Mouse (Mus musculus) embryonic facial prominence, embryonic 10.5 days (tissue): Measurements from ENCODE around the gene F5. TPM values are rescaled to one million over a fixed set of nuclear protein-coding genes. Genes with fewer than 3 reads are reported as not detected.

Source experiments
- DNase-seq: peaks from one replicate; pipeline ENCODE4 v3.0.0-alpha.2; 2017; ENCODE audit warnings: low spot score
- H3K27ac ChIP-seq: fragments of 300-500 bp; sonication (generic); replicated peaks from 2 replicates; pipeline ENCODE4 v1.5.1; 2016; ENCODE audit warnings: mild to moderate bottlenecking
- H3K27me3 ChIP-seq: fragments of 300-500 bp; sonication (generic); replicated peaks from 2 replicates; pipeline ENCODE4 v1.6.1; 2016; ENCODE audit warnings: low read depth, mild to moderate bottlenecking; ENCODE audit not compliant: poor library complexity, severe bottlenecking
- H3K36me3 ChIP-seq: fragments of 300-500 bp; sonication (generic); replicated peaks from 2 replicates; pipeline ENCODE4 v1.6.1; 2016; ENCODE audit warnings: mild to moderate bottlenecking, moderate library complexity
- H3K4me1 ChIP-seq: fragments of 300-500 bp; sonication (generic); 2 replicates; pipeline ENCODE4 v1.6.1; 2016
- H3K4me3 ChIP-seq: fragments of 300-500 bp; sonication (generic); 2 replicates; pipeline ENCODE4 v1.5.1; 2016; ENCODE audit warnings: mild to moderate bottlenecking, moderate library complexity
- H3K9me3 ChIP-seq: fragments of 300-500 bp; sonication (generic); 2 replicates; pipeline ENCODE4 v1.6.1; 2016; ENCODE audit warnings: mild to moderate bottlenecking
- WGBS: fragments of 180-500 bp; shearing (Covaris S2); methylation state at CpG from one replicate; pipeline ENCODE4 v1.1.7; 2016; 5-methylcytosine and 5-hydroxymethylcytosine counted together
- polyA plus RNA-seq: library from polyadenylated mRNA; unstranded; fragments of >200 nt; fragmentation: Nextera tagmentation; extraction: Ambion mirVana; gene quantifications from 2 replicates; pipeline ENCODE4 v1.2.1, GENCODE M21; 2016

The F5 gene
- 0.37 and 0.41 TPM in 2 replicates for polyA plus RNA-seq

DNA sequence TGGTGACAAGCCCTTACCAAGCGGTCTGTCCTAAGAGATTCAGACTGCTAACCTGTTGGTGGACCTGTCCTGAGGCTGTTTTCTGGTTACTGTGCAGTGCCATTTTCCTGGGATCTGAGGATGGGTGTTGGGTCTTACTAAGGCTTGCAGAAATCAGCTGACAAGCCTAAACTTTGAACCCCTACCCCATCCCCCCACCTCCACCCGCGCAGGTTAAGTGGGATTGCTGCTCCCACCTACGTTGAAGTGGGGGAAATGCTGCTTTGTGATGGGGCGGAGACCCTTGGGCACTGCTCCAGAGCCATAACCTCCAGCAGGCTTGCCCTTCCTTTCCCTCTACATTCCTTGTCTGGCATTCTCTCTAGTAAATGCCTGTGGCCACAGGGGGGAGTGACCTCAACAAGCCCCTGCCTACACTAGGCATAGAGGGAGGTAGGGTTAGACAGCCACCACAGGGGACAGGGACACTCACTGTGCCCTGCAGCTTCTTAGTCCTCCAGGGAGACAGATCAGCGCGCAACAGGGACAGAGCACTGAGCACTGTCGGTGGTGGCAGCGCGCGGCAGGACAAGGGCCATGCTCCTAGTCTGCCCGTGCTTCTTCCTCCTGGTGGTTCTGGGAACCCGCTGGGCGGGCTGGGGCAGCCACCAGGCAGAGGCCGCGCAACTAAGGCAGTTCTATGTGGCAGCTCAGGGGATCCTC lies at the start of gene F5:
F5 (plus strand) TSS at position 452 of the 702 bp plus-strand sequence.
- peak; percentile 17 for DNase-seq
- 0 out of 2 replicates have a peak within 1 kb of the TSS, but pooled peaks have one; percentile 7 for H3K27ac ChIP-seq

DNA sequence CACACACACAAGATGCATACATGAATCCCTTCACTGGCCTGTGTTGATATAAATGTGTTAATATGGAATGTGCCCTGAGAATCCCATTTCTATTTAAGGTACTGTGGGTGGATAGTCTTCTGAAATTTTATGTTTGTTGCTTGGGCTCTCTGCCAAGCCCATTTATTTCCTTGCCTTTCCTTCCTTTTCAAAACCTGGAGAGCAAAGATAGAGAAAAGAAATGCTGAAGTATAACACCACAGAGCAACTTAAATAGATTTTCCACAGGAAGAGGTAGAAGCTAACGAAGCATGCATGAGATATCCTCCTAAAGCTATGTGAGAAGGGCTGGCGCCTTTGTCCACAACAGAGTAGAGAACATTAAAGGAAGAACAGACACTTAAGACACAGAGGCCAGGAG lies 41.9 kb upstream of the F5 start:
- Histone ChIP-seq H3K9me3 (no peaks in the 10 kb centered on the region), H3K36me3 (no peaks in the 10 kb centered on the region), H3K27ac (no peak overlapping the region), H3K27me3 (no peaks in the 10 kb centered on the region), H3K4me1 (no peaks in the 10 kb centered on the region), H3K4me3 (no peak overlapping the region)
- no peak for DNase-seq
- 88% methylated on average over 2 of the region's 2 CpGs for WGBS

More for the DNA sequence above, at the start of gene F5:
- peak within 1 kb of the TSS; percentile 29 for H3K4me3 ChIP-seq
- 8% methylated on average over 16 of the region's 16 CpGs for WGBS
- H3K27me3 ChIP-seq: peaks cover 10% of the 10 kb centered on the region; the same call in 1 of the 2 replicates
- H3K9me3 ChIP-seq: no peaks in the 10 kb centered on the region
- peaks cover 9% of the 10 kb centered on the region for H3K4me1 ChIP-seq
- no peaks in the 10 kb centered on the region for H3K36me3 ChIP-seq

DNA sequence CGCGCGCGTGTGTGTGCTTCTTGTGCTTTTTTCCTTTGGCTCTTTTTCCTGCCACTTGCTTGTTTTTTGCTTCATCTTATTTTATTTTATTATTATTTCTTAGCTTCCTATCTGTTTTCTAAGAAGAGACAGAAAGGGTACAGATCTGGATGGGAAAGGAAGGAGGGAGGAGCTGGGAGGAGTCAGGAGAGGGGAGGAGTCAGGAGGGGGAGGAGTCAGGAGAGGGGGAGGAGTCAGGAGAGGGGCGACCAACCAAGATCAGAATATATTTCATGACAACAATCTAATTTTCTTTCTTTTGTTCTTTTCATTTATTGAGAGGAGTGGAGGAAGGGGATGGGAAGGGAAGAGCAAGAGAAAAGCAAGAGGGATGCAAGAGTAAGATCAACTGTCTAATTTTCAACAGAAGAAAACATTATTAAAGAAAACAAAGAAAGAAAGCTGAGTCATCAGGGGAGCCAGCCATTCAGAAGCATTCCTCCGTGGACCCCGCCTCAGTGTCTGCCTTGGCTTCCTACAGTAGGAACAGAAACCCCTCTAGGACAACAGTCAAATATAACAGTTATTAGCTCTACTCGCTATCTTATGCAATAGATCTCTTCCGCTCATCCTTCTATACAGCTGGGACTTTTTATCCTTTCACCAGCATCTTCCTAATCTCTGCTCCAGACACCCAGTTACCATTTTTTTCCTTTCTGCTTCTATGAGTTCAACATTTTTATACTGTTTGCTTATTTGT lies 40.9 kb upstream of the F5 start:
- Histone ChIP-seq H3K4me3 (no peak overlapping the region), H3K36me3 (no peaks in the 10 kb centered on the region), H3K4me1 (no peaks in the 10 kb centered on the region), H3K9me3 (no peaks in the 10 kb centered on the region), H3K27ac (no peak overlapping the region), H3K27me3 (no peaks in the 10 kb centered on the region)
- no peak for DNase-seq
- WGBS: 93% methylated on average over 9 of the region's 9 CpGs

DNA sequence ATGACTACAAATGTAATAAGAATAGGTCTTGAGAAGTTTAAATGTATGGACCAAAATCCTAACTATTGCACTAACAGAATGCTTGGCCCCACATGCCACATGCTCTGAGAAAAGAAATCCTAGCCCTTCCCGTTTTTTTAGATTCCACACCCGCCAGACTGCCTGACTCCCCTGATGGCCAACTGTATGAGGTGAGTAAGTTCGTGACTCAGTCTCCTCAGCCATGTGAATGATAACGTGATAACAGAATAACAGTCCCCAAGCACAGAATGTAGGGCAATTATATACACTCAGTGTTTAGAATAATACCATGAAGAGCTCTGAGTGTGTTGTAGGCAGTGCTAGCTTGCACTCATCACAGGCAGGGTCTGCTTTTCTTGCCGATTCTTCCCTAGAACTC lies 37.4 kb upstream of the F5 start:
- Histone ChIP-seq H3K4me3 (no peak overlapping the region), H3K4me1 (no peaks in the 10 kb centered on the region), H3K27me3 (no peaks in the 10 kb centered on the region), H3K9me3 (no peaks in the 10 kb centered on the region), H3K36me3 (no peaks in the 10 kb centered on the region), H3K27ac (no peak overlapping the region)
- no peak for DNase-seq
- WGBS: 88% methylated on average over 5 of the region's 5 CpGs

DNA sequence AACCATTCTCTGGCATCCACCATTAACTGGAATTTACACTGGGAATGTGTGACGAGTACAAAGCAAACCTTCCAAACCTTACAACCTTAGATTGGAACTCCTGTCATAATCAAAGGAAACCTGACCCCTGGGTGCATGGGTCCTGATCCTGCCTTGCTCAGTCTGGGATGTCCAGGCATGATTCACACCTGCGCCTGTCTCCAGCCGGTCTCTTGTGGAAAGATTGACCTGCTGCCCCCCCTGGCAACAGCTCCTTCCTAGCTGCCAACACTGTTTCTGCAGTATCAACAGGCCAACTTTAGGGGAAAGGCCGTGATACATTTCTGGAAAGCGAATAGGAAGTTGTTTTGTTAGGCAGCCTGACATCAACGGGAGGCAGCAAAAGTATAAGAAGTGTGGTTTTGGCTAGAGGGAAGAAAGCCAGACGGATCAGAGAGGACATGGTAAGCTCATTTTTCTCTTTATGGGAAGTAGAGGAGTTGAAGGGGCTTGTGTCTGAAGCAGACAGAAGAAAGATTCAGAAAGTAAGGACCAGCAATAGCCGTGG lies 36.6 kb upstream of the F5 start, which contains the start of gene Selp:
Selp (plus strand) TSS at position 318 of the 547 bp plus-strand sequence.
- Histone ChIP-seq H3K27ac (no peak within 1 kb of the TSS), H3K9me3 (no peaks in the 10 kb centered on the region), H3K27me3 (no peaks in the 10 kb centered on the region), H3K4me3 (no peak within 1 kb of the TSS), H3K4me1 (no peaks in the 10 kb centered on the region), H3K36me3 (no peaks in the 10 kb centered on the region)
- 77% methylated on average over 8 of the region's 8 CpGs for WGBS
- DNase-seq: no peak

DNA sequence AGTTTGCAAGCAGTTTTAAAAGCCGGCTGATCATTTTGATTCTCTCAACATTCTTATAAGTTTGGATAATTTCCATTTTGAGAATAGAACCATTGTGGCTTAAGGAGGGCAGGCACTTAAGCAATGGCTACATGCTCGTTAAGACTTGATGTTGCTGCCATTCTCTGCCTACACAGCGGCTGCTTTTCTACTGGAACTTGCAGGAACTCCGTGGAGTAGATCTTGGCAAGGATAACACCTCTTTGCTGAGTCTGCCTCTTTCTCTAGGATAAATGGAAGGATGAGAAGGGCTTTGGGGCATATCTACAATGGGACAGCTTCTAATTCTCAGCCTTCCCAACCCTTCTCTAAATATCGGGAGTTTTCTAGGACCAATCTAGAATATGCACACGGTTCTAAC lies 36.0 kb upstream of the F5 start:
- H3K27ac ChIP-seq: no peak overlapping the region
- no peak overlapping the region for H3K4me3 ChIP-seq
- H3K36me3 ChIP-seq: no peaks in the 10 kb centered on the region
- H3K4me1 ChIP-seq: no peaks in the 10 kb centered on the region
- H3K27me3 ChIP-seq: no peaks in the 10 kb centered on the region
- H3K9me3 ChIP-seq: no peaks in the 10 kb centered on the region
- no peak for DNase-seq
- WGBS: 82% methylated on average over 6 of the region's 6 CpGs

DNA sequence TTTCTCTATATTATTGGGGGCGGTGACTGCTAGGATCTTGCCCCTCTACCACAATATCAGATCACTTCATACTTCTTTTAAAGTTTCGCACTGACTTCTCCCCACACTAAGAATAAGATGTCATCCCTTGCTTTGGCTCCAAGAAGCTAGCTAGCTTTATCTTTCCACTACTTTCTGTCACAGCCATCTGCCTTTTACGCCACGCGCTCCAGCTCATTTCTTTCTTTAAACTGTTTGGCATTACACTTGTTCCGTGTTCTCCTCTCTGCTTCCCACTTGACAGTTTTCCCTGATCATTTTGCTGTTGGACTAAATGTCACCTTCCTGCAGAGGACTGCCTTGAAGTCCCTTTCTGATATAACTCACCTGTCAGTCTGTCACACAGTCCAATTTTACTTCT lies 33.8 kb upstream of the F5 start:
- H3K36me3 ChIP-seq: no peaks in the 10 kb centered on the region
- no peaks in the 10 kb centered on the region for H3K4me1 ChIP-seq
- no peak overlapping the region for H3K4me3 ChIP-seq
- 90% methylated on average over 6 of the region's 6 CpGs for WGBS
- H3K27me3 ChIP-seq: no peaks in the 10 kb centered on the region
- no peaks in the 10 kb centered on the region for H3K9me3 ChIP-seq
- H3K27ac ChIP-seq: no peak overlapping the region
- no peak for DNase-seq

DNA sequence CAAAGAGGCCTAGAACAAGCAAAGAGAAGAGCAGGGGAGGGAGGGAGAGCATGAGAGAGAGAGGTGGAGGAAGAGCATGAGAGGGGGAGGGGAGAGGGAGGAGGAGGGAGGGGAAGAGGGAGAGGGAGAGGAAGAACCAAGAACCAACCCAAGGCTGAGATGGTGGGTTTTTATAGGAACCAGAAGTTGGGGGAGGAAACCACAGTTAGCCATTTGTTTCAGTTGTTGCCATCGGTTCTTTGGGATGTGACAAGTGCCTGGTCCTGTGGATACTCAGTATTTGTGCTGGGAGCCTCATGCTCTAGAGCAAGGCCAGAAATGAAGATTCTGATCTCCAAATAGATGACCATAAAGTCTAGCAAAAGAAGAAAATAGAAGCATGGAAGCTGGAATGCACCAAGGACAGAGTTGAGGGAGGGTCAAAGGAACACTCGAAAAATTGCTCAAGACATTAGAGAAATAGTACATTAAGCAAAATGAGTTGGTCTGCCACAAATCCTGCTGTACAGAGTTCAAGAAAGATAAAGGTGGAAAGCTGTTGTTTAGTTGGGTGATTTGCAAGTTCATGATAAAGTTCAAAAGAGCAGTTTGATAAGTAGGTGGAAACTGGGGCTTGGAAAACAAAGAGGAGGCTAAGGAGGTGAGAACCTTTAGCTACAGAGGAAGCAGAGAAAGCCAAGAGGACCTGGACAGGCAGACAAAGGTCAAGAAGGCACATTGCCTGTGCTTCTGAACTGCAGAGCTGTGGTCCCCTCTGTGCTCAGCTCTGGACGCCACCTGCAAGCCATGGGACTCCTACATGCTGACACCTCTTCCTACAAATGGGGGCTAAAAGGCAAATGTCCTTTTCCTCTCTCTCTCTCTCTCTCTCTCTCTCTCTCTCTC lies 31.5 kb upstream of the F5 start:
- Histone ChIP-seq H3K4me1 (no peaks in the 10 kb centered on the region), H3K4me3 (no peak overlapping the region), H3K27me3 (no peaks in the 10 kb centered on the region), H3K36me3 (no peaks in the 10 kb centered on the region), H3K9me3 (no peaks in the 10 kb centered on the region), H3K27ac (no peak overlapping the region)
- WGBS: 75% methylated on average over 3 of the region's 3 CpGs
- DNase-seq: no peak

DNA sequence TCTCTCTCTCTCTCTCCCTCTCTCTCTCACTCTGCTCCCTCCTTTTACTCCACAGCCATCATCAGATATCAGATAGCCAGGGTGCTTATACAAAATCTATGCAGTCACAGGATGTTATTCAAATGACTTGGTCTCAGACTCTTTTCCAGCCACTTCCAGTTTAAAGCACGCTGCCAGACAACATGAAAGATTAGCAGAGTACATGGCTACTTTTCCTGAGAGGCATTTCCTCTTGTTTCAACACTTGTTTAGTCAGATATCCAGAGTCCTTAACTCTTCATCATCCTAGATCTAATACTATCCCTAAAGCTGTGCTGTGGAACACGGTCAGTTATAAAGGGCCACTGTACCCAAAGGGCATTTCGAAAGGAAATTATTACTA lies 30.9 kb upstream of the F5 start:
- no peak overlapping the region for H3K4me3 ChIP-seq
- H3K9me3 ChIP-seq: no peaks in the 10 kb centered on the region
- H3K4me1 ChIP-seq: no peaks in the 10 kb centered on the region
- 89% methylated on average over 3 of the region's 3 CpGs for WGBS
- H3K27ac ChIP-seq: no peak overlapping the region
- no peak for DNase-seq
- no peaks in the 10 kb centered on the region for H3K36me3 ChIP-seq
- H3K27me3 ChIP-seq: no peaks in the 10 kb centered on the region

DNA sequence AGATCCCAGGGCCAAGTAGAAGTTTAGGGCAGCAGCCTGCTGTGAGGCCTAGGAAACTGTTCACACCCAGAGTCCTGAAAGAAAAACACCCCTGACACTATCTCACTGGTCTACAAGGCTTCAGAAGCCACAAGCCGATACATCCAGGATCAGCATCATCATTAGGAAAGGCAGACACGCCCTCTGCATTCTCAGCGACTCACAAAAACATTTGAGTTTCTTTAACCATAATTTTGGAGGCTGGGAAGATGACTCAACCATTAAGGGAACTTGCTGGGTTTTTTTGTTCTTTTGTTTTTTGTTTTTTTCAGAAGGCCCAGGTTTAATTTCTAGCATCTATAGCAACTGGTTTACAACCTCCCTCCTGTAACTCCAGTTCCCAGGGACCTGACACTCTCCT lies 27.8 kb upstream of the F5 start:
- Histone ChIP-seq H3K36me3 (no peaks in the 10 kb centered on the region), H3K4me3 (no peak overlapping the region), H3K4me1 (no peaks in the 10 kb centered on the region), H3K27me3 (no peaks in the 10 kb centered on the region), H3K27ac (no peak overlapping the region), H3K9me3 (no peaks in the 10 kb centered on the region)
- no peak for DNase-seq
- 75% methylated on average over 3 of the region's 3 CpGs for WGBS

DNA sequence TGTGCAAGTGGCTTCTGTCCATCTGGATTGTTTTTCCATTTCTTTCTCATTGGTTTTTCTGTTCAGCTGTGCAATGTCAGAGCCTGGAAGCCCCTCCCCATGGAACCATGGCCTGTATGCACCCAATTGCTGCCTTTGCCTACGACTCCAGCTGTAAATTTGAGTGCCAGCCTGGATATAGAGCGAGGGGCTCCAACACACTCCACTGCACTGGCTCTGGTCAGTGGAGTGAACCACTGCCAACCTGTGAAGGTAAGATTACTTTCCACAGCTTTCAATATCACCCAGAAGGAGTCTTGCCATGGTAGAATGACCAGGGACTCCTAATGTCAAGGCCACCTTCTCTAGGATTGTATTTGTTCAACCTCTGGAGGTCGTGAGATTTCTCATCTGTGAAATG lies 21.6 kb upstream of the F5 start:
- DNase-seq: no peak
- 76% methylated on average over 3 of the region's 3 CpGs for WGBS
- Histone ChIP-seq H3K4me1 (no peaks in the 10 kb centered on the region), H3K27ac (no peak overlapping the region), H3K9me3 (no peaks in the 10 kb centered on the region), H3K27me3 (no peaks in the 10 kb centered on the region), H3K36me3 (no peaks in the 10 kb centered on the region), H3K4me3 (no peak overlapping the region)

DNA sequence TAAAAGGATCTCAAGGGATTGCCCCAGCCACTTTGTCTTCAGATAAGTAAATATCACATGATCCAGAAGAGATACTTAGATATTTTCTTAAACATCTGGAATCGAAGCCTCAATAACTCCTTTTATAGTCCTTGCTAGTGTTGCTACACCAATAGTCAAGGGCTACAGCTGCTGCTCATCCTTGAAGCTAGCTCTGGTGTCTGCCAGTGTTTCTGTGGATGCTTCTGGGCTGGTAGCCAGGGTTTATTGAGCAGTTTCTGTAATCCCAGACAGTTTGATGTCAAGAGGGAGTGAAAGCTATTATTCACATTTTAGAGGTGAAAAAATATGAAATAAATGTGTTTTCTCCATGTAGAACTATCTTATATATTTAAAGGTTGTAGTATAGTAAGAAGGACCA lies 19.0 kb upstream of the F5 start:
- H3K4me3 ChIP-seq: no peak overlapping the region
- H3K9me3 ChIP-seq: no peaks in the 10 kb centered on the region
- no peaks in the 10 kb centered on the region for H3K36me3 ChIP-seq
- 85% methylated on average over 1 of the region's 1 CpGs for WGBS
- DNase-seq: no peak
- no peaks in the 10 kb centered on the region for H3K4me1 ChIP-seq
- no peaks in the 10 kb centered on the region for H3K27me3 ChIP-seq
- H3K27ac ChIP-seq: no peak overlapping the region
